Mouse (Mus musculus) splenic B cell, adult 2 months (primary cell): ENCODE results near the gene Slc6a21.
"Not testable (repeated sequence)": the region's sequence is repeated elsewhere in the genome, so short reads cannot be mapped to it uniquely, and the experiment has no call there.

Experiments used
- DNase-seq: peaks from one replicate; pipeline ENCODE4 v3.0.0-alpha.2; 2011; ENCODE audit warnings: low read depth, low spot score
- H3K27me3 ChIP-seq: 2 replicates; pipeline ENCODE4 v1.6.1; 2012; ENCODE audit warnings: mild to moderate bottlenecking, low read length, moderate library complexity, mixed read lengths; ENCODE audit not compliant: control insufficient read depth, poor library complexity, insufficient read depth, severe bottlenecking
- H3K36me3 ChIP-seq: 2 replicates; pipeline ENCODE4 v1.6.1; 2012; ENCODE audit warnings: mild to moderate bottlenecking, low read length, moderate library complexity, mixed read lengths; ENCODE audit not compliant: control insufficient read depth, poor library complexity, insufficient read depth, severe bottlenecking

Gene Slc6a21

GRCm38 (mm10) chr7:45238723-45239496 is 38.4 kb upstream of the Slc6a21 start, which contains the start of gene Cd37:
Cd37 (minus strand) TSS chr7:45239115.
- peaks cover 12% of the 10 kb centered on the region for H3K36me3 ChIP-seq
- no peaks in the 10 kb centered on the region for H3K27me3 ChIP-seq
- peak; percentile 92 for DNase-seq

GRCm38 (mm10) chr7:45240109-45240508 is 37.2 kb upstream of the Slc6a21 start:
- no peaks in the 10 kb centered on the region for H3K27me3 ChIP-seq
- peaks cover 7% of the 10 kb centered on the region for H3K36me3 ChIP-seq
- no peak for DNase-seq

- DNase-seq = no peak
- peaks cover under 1% of the 10 kb centered on the region; the same call in 1 of the 2 replicates for H3K36me3 ChIP-seq
- no peaks in the 10 kb centered on the region for H3K27me3 ChIP-seq
Measured at GRCm38 (mm10) chr7:45240633-45241388, 36.5 kb upstream of the Slc6a21 start, which contains the start of gene Slc6a16. Slc6a16 (plus strand) TSS chr7:45241085.

- Histone ChIP-seq H3K36me3 (no peaks in the 10 kb centered on the region; the same call in 1 of the 2 replicates), H3K27me3 (no peaks in the 10 kb centered on the region)
- DNase-seq = no peak
Measured at GRCm38 (mm10) chr7:45241389-45241749, 35.9 kb upstream of the Slc6a21 start.

GRCm38 (mm10) chr7:45247666-45248065 is 29.6 kb upstream of the Slc6a21 start:
- no peaks in the 10 kb centered on the region for H3K36me3 ChIP-seq
- H3K27me3 ChIP-seq = no peaks in the 10 kb centered on the region
- peak; percentile 62 for DNase-seq

- H3K27me3 ChIP-seq = no peaks in the 10 kb centered on the region
- DNase-seq = no peak
- H3K36me3 ChIP-seq = no peaks in the 10 kb centered on the region
Measured at GRCm38 (mm10) chr7:45253806-45254205, 23.5 kb upstream of the Slc6a21 start.

- H3K27me3 ChIP-seq, H3K36me3 ChIP-seq, DNase-seq: not testable (repeated sequence)
Measured at GRCm38 (mm10) chr7:45255822-45256221, 21.5 kb upstream of the Slc6a21 start.

GRCm38 (mm10) chr7:45257063-45257840 is 20.1 kb upstream of the Slc6a21 start:
- DNase-seq = no peak
- H3K36me3 ChIP-seq = no peaks in the 10 kb centered on the region
- no peaks in the 10 kb centered on the region for H3K27me3 ChIP-seq

GRCm38 (mm10) chr7:45259281-45259680 is 18.0 kb upstream of the Slc6a21 start:
- Histone ChIP-seq H3K36me3 (no peaks in the 10 kb centered on the region), H3K27me3 (no peaks in the 10 kb centered on the region)
- DNase-seq = no peak

GRCm38 (mm10) chr7:45262266-45262665 is 15.0 kb upstream of the Slc6a21 start:
- no peaks in the 10 kb centered on the region for H3K36me3 ChIP-seq
- DNase-seq = no peak
- H3K27me3 ChIP-seq = no peaks in the 10 kb centered on the region

GRCm38 (mm10) chr7:45263006-45263607 is 14.2 kb upstream of the Slc6a21 start:
- H3K36me3 ChIP-seq = no peaks in the 10 kb centered on the region
- H3K27me3 ChIP-seq = no peaks in the 10 kb centered on the region
- no peak for DNase-seq

- DNase-seq = no peak
- H3K27me3 ChIP-seq = no peaks in the 10 kb centered on the region
- H3K36me3 ChIP-seq = no peaks in the 10 kb centered on the region
Measured at GRCm38 (mm10) chr7:45264348-45264747, 13.0 kb upstream of the Slc6a21 start.

- DNase-seq = no peak
- no peaks in the 10 kb centered on the region for H3K27me3 ChIP-seq
- no peaks in the 10 kb centered on the region for H3K36me3 ChIP-seq
Measured at GRCm38 (mm10) chr7:45265518-45265917, 11.8 kb upstream of the Slc6a21 start.

GRCm38 (mm10) chr7:45272786-45273412 is 4.4 kb upstream of the Slc6a21 start:
- H3K27me3 ChIP-seq = no peaks in the 10 kb centered on the region
- no peaks in the 10 kb centered on the region for H3K36me3 ChIP-seq
- no peak for DNase-seq
